Mouse (Mus musculus) kidney, adult 9 months (tissue): ENCODE data around the gene Ppdpf.

Source experiments
- DNase-seq: peaks from one replicate; pipeline ENCODE4 v3.0.0; 2022

Gene Ppdpf

DNA sequence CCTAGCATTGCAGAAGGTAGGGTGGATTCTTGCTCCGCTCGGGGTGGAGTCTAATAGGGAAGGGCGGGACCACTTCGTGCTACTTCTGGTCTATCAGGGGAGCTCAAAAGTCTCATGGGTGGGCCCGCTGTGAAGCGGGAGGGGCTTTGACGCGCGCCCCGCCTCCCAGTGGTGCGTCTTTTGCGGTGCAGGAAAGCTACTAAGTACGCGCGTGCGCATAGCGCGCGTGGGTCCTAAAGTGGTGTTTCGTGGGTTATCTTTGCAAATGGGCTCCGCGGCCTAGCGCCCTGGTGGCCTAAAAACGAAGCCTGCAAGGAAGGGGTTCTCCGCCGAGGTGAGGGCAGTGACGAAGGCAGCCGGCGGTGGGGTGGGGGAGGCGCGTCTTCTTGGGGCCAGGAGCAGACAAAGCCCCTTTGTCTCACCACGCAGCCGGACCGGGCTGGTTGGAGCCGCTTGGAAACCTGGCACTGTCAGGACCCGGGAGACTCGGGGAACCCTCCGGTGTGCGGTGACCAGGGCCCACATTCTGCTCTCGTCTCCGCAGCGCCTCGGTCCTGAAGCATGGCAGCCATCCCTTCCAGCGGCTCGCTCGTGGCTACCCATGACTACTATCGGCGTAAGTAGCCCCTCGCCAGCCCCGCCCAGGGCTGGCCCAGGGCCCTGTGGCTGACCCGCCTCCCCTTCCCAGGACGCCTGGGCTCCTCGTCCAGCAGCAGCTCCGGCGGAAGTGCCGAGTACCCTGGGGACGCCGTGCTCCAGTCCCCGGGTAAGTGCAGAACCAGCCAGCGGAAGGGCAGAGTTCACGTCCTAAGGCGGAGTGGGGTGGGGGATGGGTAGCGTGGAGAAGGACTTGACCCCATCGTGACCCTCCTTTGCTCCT, at the start of gene Ppdpf:
Gene Ppdpf, plus strand, starts transcription at position 127 of the 880 bp plus-strand sequence.
- DNase-seq, result peak; percentile 97

- no peak for DNase-seq
Observed at GRCm38 (mm10) chr2:181139641-181140193, 47.3 kb upstream of the Ppdpf start.

- DNase-seq, result no peak
Observed at GRCm38 (mm10) chr2:181142703-181143135, 44.3 kb upstream of the Ppdpf start.

GRCm38 (mm10) chr2:181143509-181144276, 43.4 kb upstream of the Ppdpf start:
- DNase-seq, result no peak

- no peak for DNase-seq
Observed at GRCm38 (mm10) chr2:181144675-181145074, 42.4 kb upstream of the Ppdpf start.

- no peak for DNase-seq
Observed at GRCm38 (mm10) chr2:181146976-181147545, 40.0 kb upstream of the Ppdpf start.

DNA sequence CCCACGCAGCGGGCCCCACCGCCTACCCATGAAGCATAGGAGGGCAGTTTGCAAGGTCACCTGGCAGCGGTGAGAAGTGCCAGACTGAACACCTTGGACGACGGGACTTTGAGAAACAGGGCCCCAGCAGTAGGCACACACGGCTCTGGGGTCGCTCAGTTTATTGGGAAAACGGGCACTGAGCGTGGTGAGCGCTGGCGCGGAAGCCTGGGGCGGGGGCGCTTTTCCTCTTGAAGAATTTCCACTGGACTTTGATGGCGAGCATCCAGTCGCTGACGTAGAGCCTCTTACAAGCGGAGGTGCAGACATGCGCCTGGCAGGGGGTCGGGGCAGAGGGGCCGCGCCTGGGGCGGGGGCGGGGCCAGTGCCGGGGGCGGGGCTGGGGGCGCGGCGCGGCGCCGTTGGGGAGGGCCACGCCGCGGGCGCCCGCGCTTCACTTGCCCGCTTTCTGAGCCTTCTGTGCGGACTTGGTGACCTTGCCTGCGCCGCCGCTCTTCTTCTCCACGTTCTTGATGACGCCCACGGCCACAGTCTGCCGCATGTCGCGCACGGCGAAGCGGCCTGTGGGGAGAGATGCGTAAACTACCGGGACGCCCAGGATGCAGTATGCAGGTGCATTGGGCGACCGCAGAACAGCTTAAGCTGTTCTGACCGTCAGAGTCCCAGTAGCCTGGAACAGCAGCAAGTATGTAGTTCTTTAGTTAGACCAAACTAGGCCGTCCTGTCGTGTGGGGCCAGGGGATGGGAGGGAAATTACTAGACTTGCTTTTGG, 39.3 kb upstream of the Ppdpf start:
- DNase-seq, result peak; percentile 17

DNA sequence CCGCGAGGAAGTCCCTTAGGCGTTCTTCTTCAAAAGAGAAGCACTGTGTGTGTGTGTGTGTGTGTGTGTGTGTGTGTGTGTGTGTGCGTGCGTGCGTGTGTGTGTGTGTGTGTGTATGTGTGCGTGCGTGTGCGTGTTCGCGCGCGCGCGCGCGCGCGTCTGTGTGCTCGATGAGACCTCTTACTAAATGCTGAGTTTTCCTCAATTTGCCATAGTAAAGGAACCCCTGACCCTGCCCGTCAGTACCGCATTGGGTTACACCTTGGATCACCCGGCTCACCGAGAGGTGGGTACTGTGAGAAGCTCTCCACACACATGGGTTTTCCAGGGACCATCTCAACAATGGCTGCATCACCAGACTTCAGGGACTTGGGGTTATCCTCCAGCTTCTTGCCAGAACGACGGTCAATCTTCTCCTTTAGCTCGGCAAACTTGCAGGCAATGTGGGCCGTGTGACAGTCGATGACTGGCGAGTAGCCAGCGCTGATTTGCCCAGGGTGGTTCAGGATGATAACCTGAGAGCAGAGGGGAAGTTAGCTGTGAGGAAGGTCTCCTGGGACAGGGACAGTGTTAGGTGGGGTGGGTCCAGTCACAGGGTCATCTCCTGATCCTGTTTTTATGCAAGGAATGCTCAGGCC, 38.6 kb upstream of the Ppdpf start:
- DNase-seq, result no peak

- no peak for DNase-seq
Observed at GRCm38 (mm10) chr2:181150281-181150680, 36.8 kb upstream of the Ppdpf start.

GRCm38 (mm10) chr2:181152701-181153100, 34.3 kb upstream of the Ppdpf start:
- DNase-seq, result no peak

DNA sequence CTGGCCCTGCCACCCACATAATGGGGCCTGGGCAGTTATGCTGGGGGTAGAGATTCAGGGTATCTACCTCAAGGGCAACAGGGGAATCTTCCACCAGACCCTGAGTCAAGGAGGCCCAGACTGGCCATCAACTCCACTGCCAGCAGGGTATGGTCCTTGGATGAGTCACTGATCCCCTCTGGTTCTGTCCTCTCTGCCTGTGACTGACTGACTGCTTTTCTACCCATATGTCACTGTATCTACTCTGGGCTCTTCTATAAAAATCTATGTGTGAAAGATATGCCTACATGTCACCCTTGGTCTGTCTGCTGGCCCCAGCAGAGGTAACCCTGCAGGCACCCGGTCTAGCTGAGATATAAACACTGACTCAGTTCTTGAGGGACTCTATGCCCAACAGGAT, 33.9 kb upstream of the Ppdpf start:
- no peak for DNase-seq

- DNase-seq, result no peak
Observed at GRCm38 (mm10) chr2:181153837-181154236, 33.2 kb upstream of the Ppdpf start.

DNA sequence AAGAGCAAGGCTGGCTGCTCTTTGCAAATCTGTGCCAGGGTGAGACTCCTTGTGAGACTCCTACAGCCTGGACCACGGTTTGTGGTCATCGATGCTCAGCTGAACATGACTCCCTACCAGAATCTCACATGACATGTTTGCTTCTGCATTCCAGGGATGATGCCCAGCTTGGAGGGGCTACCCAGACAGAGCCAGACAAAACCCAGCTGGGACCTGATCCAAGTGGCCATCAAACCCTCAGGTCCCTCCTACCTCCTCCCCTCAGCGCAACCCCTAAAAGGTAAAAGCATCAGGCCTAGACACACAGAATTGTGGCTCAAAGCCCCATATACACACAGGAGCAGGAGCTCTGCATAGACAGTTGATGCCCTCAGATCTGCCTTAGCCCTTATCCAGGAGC, 32.7 kb upstream of the Ppdpf start:
- DNase-seq, result no peak

DNA sequence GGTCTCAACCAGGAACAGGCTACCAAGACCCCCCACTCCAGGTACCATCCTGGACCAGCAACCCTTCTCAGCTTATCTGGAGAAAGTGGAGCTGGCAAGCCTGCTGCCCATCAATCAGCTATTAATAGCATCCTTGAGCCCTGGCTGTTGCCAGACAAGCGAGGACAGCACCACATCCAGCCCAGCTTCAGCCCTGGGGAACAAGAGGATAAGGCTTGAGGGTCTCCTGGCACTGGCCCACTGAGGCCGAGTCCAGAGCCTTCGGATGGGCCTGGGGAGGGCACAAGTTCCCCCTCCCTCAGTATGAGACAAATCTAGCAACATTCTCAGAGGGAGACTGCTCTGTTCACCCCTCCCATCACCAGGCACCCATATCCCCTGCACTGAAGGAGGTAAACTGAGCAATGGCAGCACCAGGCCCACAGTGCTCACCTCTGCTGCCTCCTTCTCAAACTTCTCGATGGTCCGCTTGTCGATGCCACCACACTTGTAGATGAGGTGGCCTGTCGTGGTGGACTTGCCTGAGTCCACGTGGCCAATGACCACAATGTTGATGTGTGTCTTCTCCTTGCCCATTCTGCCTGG, 32.1 kb upstream of the Ppdpf start:
- no peak for DNase-seq

GRCm38 (mm10) chr2:181155801-181156200, 31.2 kb upstream of the Ppdpf start:
- no peak for DNase-seq

- no peak for DNase-seq
Observed at GRCm38 (mm10) chr2:181156248-181157121, 30.6 kb upstream of the Ppdpf start, which contains the start of gene Eef1a2. TSS of gene Eef1a2 (minus strand) at chr2:181157014.

GRCm38 (mm10) chr2:181157180-181157579, 29.9 kb upstream of the Ppdpf start:
- DNase-seq, result no peak

- no peak for DNase-seq
Observed at GRCm38 (mm10) chr2:181157716-181158302, 29.2 kb upstream of the Ppdpf start.

GRCm38 (mm10) chr2:181158471-181158870, 28.6 kb upstream of the Ppdpf start:
- DNase-seq, result no peak

DNA sequence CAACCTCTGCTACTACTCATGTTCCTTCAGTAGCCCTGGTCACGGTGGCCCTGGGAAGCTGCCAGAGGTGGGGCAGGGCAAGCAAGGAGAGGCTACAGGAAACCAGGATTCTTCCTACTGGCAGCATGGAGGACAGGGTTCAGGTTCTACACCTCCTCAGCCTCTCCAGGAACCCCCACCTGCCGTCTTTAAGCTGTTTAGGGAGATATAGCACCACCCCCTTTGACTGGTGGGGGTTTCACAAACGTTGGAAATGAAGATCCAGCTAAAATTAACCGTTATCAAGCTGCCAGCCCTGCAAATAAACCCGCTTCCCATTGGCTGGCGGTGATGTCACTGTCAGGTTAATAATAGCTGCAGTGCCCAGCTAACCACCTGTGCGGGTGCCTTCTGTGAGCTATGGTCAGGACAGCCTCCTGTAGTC, 27.9 kb upstream of the Ppdpf start:
- DNase-seq, result no peak
